Mouse (Mus musculus) intestine, postnatal 0 days (tissue): ENCODE data around the gene Hist2h2aa2. TPM values are rescaled to one million over a fixed set of nuclear protein-coding genes. Genes with fewer than 3 reads are reported as not detected.
A peak's percentile ranks its signal among the peaks of the same experiment; 100 is the strongest.

Experiments
- ATAC-seq: fragments of 200-750 bp; cut with Nextera tagmentation; 2 replicates; pipeline ENCODE4 v1.8.0; 2017; ENCODE audit warnings: mild to moderate bottlenecking, moderate TSS enrichment, moderate library complexity
- H3K27ac ChIP-seq: fragments of 300-500 bp; sonication (generic); 2 replicates; pipeline ENCODE4 v1.5.1; 2014; ENCODE audit warnings: mild to moderate bottlenecking, low read depth, low read length, moderate library complexity
- H3K27me3 ChIP-seq: fragments of 300-500 bp; sonication (generic); replicated peaks from 2 replicates; pipeline ENCODE4 v1.6.1; 2014; ENCODE audit warnings: low read length, mixed read lengths; ENCODE audit not compliant: control insufficient read depth, insufficient read depth
- H3K36me3 ChIP-seq: fragments of 300-500 bp; sonication (generic); 2 replicates; pipeline ENCODE4 v1.6.1; 2014; ENCODE audit warnings: mild to moderate bottlenecking, moderate library complexity; ENCODE audit not compliant: control insufficient read depth, insufficient read depth
- H3K4me1 ChIP-seq: fragments of 300-500 bp; sonication (generic); replicated peaks from 2 replicates; pipeline ENCODE4 v1.6.1; 2014; ENCODE audit warnings: antibody characterized with exemption, low read length, mixed read lengths; ENCODE audit not compliant: control insufficient read depth, insufficient read depth
- H3K4me2 ChIP-seq: fragments of 300-500 bp; sonication (generic); replicated peaks from 2 replicates; pipeline ENCODE4 v1.6.1; 2014; ENCODE audit warnings: low read depth, mild to moderate bottlenecking, moderate library complexity
- H3K4me3 ChIP-seq: fragments of 300-500 bp; sonication (generic); 2 replicates; pipeline ENCODE4 v1.5.1; 2014; ENCODE audit warnings: low read depth, low read length
- H3K9ac ChIP-seq: fragments of 300-500 bp; sonication (generic); 2 replicates; pipeline ENCODE4 v1.6.1; 2014; ENCODE audit warnings: mild to moderate bottlenecking, low read depth, low read length
- H3K9me3 ChIP-seq: fragments of 300-500 bp; sonication (generic); 2 replicates; pipeline ENCODE4 v1.6.1; 2016; ENCODE audit warnings: mixed run types; ENCODE audit not compliant: control insufficient read depth
- CTCF ChIP-seq: sonication (generic); IDR thresholded peaks from 2 replicates; pipeline ENCODE4 v1.5.1; 2016; ENCODE audit warnings: low read depth, mild to moderate bottlenecking, control low read depth, antibody characterized with exemption, moderate library complexity
- WGBS: fragments of 180-500 bp; shearing (Covaris S2); extraction: QIAGEN DNeasy Blood & Tissue Kit; methylation state at CpG from one replicate; pipeline ENCODE4 v1.1.7; 2014; 5-methylcytosine and 5-hydroxymethylcytosine counted together
- polyA plus RNA-seq: library from polyadenylated mRNA; unstranded; fragments of >200 nt; fragmentation: Nextera tagmentation; extraction: Ambion mirVana; gene quantifications from 2 replicates; pipeline ENCODE4 v1.2.1, GENCODE M21; 2015

The Hist2h2aa2 gene
- polyA plus RNA-seq, 1 experiment from 2014 or later: 87.4 TPM

DNA sequence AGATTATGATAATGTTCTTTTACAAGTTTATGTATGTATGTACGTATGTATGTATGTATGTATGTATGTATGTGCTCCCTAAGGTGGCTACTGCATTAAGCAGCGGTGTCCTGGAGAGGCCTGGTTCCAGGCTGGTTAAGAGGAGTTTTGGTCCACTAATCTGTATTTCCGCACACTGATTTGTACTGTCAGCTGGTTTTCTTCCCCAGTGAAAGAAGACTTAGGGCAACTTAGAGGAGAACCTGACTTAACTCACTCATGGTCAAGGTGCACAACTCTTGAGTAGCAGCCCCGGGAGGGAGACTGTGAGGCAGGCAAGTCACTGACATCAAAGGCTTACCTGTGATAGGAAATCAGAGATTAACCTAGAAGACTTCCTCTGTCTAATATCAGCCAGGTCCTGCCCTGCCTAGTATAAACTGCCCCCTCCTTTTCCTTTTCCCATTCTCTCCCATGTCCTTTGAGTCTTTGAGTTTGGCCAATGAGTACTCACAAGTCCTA, 3.2 kb downstream of the Hist2h2aa2 start:
- H3K9me3 ChIP-seq: no peaks in the 10 kb centered on the region
- ATAC-seq: no peak
- H3K4me3 ChIP-seq: peak overlapping the region; percentile 41
- no peaks in the 10 kb centered on the region for H3K27me3 ChIP-seq
- H3K27ac ChIP-seq: no peak overlapping the region
- no peak overlapping the region for H3K9ac ChIP-seq
- peak overlapping the region; percentile 70 for H3K4me2 ChIP-seq
- peaks cover 9% of the 10 kb centered on the region for H3K4me1 ChIP-seq
- 60% methylated on average over 4 of the region's 4 CpGs for WGBS
- TF ChIP-seq CTCF: no peak
- no peaks in the 10 kb centered on the region for H3K36me3 ChIP-seq

DNA sequence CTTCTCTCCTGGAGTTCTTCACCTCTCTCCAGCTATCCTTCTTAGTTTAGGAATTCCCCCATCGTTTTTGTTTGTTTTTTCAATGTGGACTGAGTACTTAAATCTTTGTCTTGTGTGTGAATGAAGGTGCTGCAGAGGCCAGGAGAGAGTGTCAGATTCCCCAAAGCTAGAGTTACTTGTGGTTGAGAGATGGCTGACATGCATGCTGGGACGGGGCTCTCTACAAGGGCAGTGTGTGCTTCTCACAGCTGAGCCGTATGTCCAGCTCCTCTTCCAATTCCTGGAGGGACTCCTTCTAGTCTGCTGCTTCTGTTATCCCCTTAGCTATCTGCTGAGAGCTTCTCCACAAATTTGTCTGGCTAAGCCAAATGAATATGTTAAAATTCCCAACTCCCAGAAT, 4.2 kb downstream of the Hist2h2aa2 start:
- TF ChIP-seq CTCF: no peak
- WGBS: 64% methylated on average over 3 of the region's 3 CpGs
- peaks cover 9% of the 10 kb centered on the region for H3K4me1 ChIP-seq
- no peaks in the 10 kb centered on the region for H3K36me3 ChIP-seq
- H3K4me3 ChIP-seq: no peak overlapping the region
- H3K9me3 ChIP-seq: no peaks in the 10 kb centered on the region
- ATAC-seq: no peak
- H3K27me3 ChIP-seq: no peaks in the 10 kb centered on the region
- no peak overlapping the region for H3K27ac ChIP-seq
- no peak overlapping the region for H3K4me2 ChIP-seq
- H3K9ac ChIP-seq: no peak overlapping the region

DNA sequence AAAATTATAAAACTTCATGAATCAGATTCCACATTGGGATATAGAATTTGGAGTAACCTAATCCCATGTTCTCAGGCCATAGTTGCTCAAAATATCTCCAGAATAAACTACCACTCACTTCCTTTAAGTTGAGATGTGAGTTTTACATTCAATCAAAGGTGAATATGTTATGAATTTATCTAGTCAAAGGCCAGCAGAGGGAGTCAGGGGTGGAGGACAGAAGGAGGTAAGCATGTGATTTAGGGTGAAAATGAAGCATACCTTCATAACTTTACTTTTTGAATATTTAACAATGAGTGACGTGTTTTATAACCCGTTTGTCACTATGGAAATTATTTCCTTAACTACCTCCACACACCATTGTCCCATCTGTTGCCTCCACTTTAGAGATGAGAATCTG, 5.2 kb downstream of the Hist2h2aa2 start:
- no peak for ATAC-seq
- Histone ChIP-seq H3K27ac (no peak overlapping the region), H3K4me1 (peaks cover 9% of the 10 kb centered on the region), H3K27me3 (no peaks in the 10 kb centered on the region), H3K4me3 (no peak overlapping the region), H3K9ac (no peak overlapping the region), H3K9me3 (no peaks in the 10 kb centered on the region), H3K36me3 (no peaks in the 10 kb centered on the region), H3K4me2 (no peak overlapping the region)
- peak; percentile 32; the same call in 1 of the 2 replicates for TF ChIP-seq CTCF
- 85% methylated on average over 2 of the region's 2 CpGs for WGBS

- Histone ChIP-seq H3K9me3 (no peaks in the 10 kb centered on the region), H3K27me3 (no peaks in the 10 kb centered on the region), H3K27ac (no peak overlapping the region), H3K9ac (no peak overlapping the region), H3K4me3 (no peak overlapping the region), H3K36me3 (no peaks in the 10 kb centered on the region), H3K4me2 (no peak overlapping the region), H3K4me1 (0 out of 2 replicates have a peak, but pooled peaks cover under 1% of the 10 kb centered on the region)
- WGBS: 37% methylated on average over 2 of the region's 2 CpGs
- TF ChIP-seq CTCF: no peak
- ATAC-seq: no peak
Observed at GRCm38 (mm10) chr3:96231758-96232120, 8.3 kb downstream of the Hist2h2aa2 start.

DNA sequence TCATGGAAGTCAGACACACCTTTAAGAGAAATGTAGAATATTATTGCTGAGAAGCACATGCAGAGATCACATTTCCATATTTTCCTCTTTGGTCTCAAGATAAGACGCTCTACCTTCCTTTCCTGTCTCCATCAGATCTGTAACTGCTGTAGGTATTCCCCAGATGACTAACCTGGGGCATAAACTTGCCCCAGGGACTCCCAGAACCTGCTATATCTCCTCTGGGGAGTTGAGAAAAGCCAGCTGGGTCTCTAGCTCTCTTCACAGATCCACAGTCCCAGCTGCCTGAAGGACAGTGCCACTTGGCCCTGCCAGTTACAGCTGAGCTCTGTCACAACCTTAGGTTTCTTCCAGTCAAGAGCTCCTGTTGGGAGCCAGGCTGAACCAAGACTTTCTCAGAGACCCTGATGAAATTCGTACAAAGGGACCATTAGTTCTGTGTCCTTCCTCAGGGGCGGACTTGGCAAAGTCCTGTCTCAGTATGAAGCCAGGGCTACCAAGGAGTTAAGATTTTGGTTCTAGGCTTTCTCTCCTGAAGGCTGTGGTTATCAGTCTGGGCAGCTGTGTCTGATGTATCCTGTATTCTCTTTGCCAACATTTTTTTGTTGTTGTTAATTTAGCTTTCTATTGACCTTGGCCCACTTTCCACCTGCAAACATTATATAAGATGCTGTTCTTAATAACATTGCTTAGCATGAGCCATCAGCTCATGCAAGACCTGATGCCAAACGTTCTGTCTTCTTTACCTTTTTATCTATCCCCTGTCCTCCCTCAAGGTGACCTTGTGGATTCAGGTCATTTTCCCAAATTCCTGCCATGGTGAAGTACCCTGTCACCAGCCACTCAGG, 8.9 kb downstream of the Hist2h2aa2 start:
- 80% methylated on average over 4 of the region's 4 CpGs for WGBS
- Histone ChIP-seq H3K9ac (no peak overlapping the region), H3K4me1 (no peaks in the 10 kb centered on the region), H3K4me2 (no peak overlapping the region), H3K4me3 (no peak overlapping the region), H3K9me3 (no peaks in the 10 kb centered on the region), H3K27me3 (no peaks in the 10 kb centered on the region), H3K36me3 (no peaks in the 10 kb centered on the region), H3K27ac (no peak overlapping the region)
- no peak for ATAC-seq
- TF ChIP-seq CTCF: no peak

DNA sequence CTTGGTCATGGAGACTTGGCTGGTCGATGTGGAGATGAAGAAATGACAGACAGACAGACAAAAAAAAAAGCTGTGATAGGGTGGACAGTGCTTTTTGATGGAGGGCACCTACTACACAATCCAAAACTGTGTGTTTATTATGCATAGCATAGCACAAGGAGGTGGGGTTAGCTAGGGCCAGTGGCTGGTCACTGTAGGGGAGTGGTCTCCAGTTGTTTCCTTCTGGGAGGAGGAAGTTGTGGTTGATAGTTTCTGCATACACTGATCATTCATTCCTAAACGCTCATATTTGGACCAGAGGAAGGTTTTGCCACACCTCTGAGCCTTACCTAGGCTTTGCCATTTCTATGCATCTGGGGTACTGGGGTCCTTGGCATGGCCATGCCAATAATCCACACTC, 9.7 kb downstream of the Hist2h2aa2 start:
- H3K27me3 ChIP-seq: no peaks in the 10 kb centered on the region
- no peak overlapping the region for H3K4me3 ChIP-seq
- H3K4me1 ChIP-seq: no peaks in the 10 kb centered on the region
- H3K27ac ChIP-seq: no peak overlapping the region
- 55% methylated on average over 2 of the region's 2 CpGs for WGBS
- H3K4me2 ChIP-seq: no peak overlapping the region
- no peak for ATAC-seq
- no peak for TF ChIP-seq CTCF
- no peaks in the 10 kb centered on the region for H3K9me3 ChIP-seq
- H3K36me3 ChIP-seq: no peaks in the 10 kb centered on the region
- H3K9ac ChIP-seq: no peak overlapping the region
